10 mouse cellular contexts compared by ENCODE assay signal in genomic region chr16:72218021-72218420, GRCm38 (mm10).
DNase-seq lines count a peak whose midpoint lies in the region; ATAC-seq lines count a peak whose summit lies in the region.
"Had no signal": no experiment of that assay in that cellular context is flagged by ENCODE, and none has a peak within 500 bp of the region (broad histone marks: within the 10 kb centered on the region; RNA-seq: fewer than 3 reads in every experiment).

No protein-coding gene starts in this region.

- no peaks in the 10 kb centered on the region for H3K9me3 ChIP-seq in heart, embryonic 12.5 days (replicated peaks)
- H3K9me3 ChIP-seq in lung, embryonic 16.5 days (ENCODE audit: control insufficient read depth, low read length): no peaks in the 10 kb centered on the region
- H3K9me3 ChIP-seq: embryonic facial prominence, embryonic 12.5 days; neural tube, embryonic 13.5 days had no signal

- H3K36me3 ChIP-seq in heart, embryonic 12.5 days: no peaks in the 10 kb centered on the region
- no peaks in the 10 kb centered on the region for H3K36me3 ChIP-seq in lung, embryonic 16.5 days (ENCODE audit: control insufficient read depth, insufficient read depth, low read length)
- H3K36me3 ChIP-seq: embryonic facial prominence, embryonic 12.5 days; neural tube, embryonic 13.5 days had no signal

- H3K27ac ChIP-seq in heart, embryonic 12.5 days (ENCODE audit: poor library complexity, severe bottlenecking): no peak overlapping the region
- H3K27ac ChIP-seq in lung, embryonic 16.5 days (ENCODE audit: low read length): no peak overlapping the region
- H3K27ac ChIP-seq: embryonic facial prominence, embryonic 12.5 days; neural tube, embryonic 13.5 days had no signal

- 4% methylated on average over 3 of the region's 3 CpGs for WGBS in heart, embryonic 12.5 days
- WGBS in lung, embryonic 16.5 days: 3% methylated on average over 3 of the region's 3 CpGs

- H3K4me1 ChIP-seq in heart, embryonic 12.5 days (replicated peaks): no peaks in the 10 kb centered on the region; the same call in 1 of the 2 replicates
- peaks cover 7% of the 10 kb centered on the region; the same call in 1 of the 2 replicates for H3K4me1 ChIP-seq in lung, embryonic 16.5 days (replicated peaks; ENCODE audit: control insufficient read depth, insufficient read depth, low read length)
- H3K4me1 ChIP-seq: embryonic facial prominence, embryonic 12.5 days had no signal

- no peak for ATAC-seq in heart, embryonic 12.5 days (ENCODE audit: insufficient number of reproducible peaks, low FRiP score)
- ATAC-seq in lung, embryonic 16.5 days (ENCODE audit: low read depth): no peak

- DNase-seq in heart, adult 18-20 months: no peak
- DNase-seq in lung, postnatal 14 days: no peak
- peak; percentile 75 for DNase-seq in brain, adult 2 months (ENCODE audit: low read depth, low spot score)
- DNase-seq in retina, adult 2 months (ENCODE audit: low read depth, low spot score): peak; percentile 18
- no peak for DNase-seq in adrenal gland, postnatal 10 days
- no peak for DNase-seq in urinary bladder, postnatal 25 days (ENCODE audit: low spot score)

- H3K27me3 ChIP-seq in heart, embryonic 12.5 days (replicated peaks): no peaks in the 10 kb centered on the region
- H3K27me3 ChIP-seq in lung, embryonic 16.5 days (ENCODE audit: control insufficient read depth, insufficient read depth, low read depth, low read length): no peaks in the 10 kb centered on the region
- H3K27me3 ChIP-seq: embryonic facial prominence, embryonic 12.5 days; neural tube, embryonic 13.5 days had no signal

- peak overlapping the region; percentile 31 for H3K4me2 ChIP-seq in heart, embryonic 12.5 days
- H3K4me2 ChIP-seq in lung, embryonic 16.5 days (ENCODE audit: low read depth, low read length): peak overlapping the region; percentile 15; the same call in 1 of the 2 replicates
- H3K4me2 ChIP-seq: embryonic facial prominence, embryonic 12.5 days; neural tube, embryonic 13.5 days had no signal

- no peak overlapping the region for H3K9ac ChIP-seq in heart, embryonic 12.5 days
- no peak overlapping the region for H3K9ac ChIP-seq in lung, embryonic 16.5 days (ENCODE audit: low read length)
- H3K9ac ChIP-seq: embryonic facial prominence, embryonic 12.5 days; neural tube, embryonic 13.5 days had no signal

- no peak overlapping the region for H3K4me3 ChIP-seq in heart, embryonic 12.5 days
- no peak overlapping the region for H3K4me3 ChIP-seq in lung, embryonic 16.5 days (ENCODE audit: low read length)
- H3K4me3 ChIP-seq: embryonic facial prominence, embryonic 12.5 days; neural tube, embryonic 13.5 days had no signal

Comparison
In these comparisons a context has a peak if more than half of its experiments do, and no peak if none do; other contexts are left out.
1. DNase-seq: peak in brain, adult 2 months (single experiment) and retina, adult 2 months (single experiment); none in heart, adult 18-20 months (0 of 2), lung, postnatal 14 days (single experiment), adrenal gland, postnatal 10 days (single experiment) and urinary bladder, postnatal 25 days (single experiment).